Mouse (Mus musculus) naive thymus-derived CD4-positive, alpha-beta T cell, adult 5 months (primary cell): ENCODE results near the gene Olfr716. TPM values are rescaled to one million over a fixed set of nuclear protein-coding genes. Genes with fewer than 3 reads are reported as not detected.

Source experiments
- polyA plus RNA-seq: library from polyadenylated mRNA; unstranded; fragments of 100-300 nt; shearing (Covaris generic); gene quantifications from one replicate; pipeline ENCODE4 v1.2.1, GENCODE M21; 2017

The Olfr716 gene
- polyA plus RNA-seq, result not detected

GRCm38 (mm10) chr7:107138027-107138426, at the start of gene Olfr716:
TSS of gene Olfr716 (plus strand) at chr7:107138327.

GRCm38 (mm10) chr7:107092920-107093319, 45.2 kb upstream of the Olfr716 start, which contains the start of gene Olfr17:
TSS of gene Olfr17 (plus strand) at chr7:107093220.

GRCm38 (mm10) chr7:107110269-107110668, 27.9 kb upstream of the Olfr716 start, which contains the start of gene Olfr715b:
TSS of gene Olfr715b (minus strand) at chr7:107110369.

GRCm38 (mm10) chr7:107130983-107131382, 7.1 kb upstream of the Olfr716 start, which contains the start of gene Olfr715:
TSS of gene Olfr715 (minus strand) at chr7:107131083.

GRCm38 (mm10) chr7:107166690-107167089, 28.6 kb downstream of the Olfr716 start, which contains the start of gene Nlrp14:
TSS of gene Nlrp14 (plus strand) at chr7:107166990.

Other genes starting within 250 kb of the Olfr716 start
- not detected for gene Olfr707, start 237.1 kb upstream of the Olfr716 start, polyA plus RNA-seq
- not detected for gene Olfr1532-ps1, start 230.3 kb upstream of the Olfr716 start, polyA plus RNA-seq
- gene Olfr709-ps1, start 206.1 kb upstream of the Olfr716 start, polyA plus RNA-seq, result not detected
- gene Olfr710, start 190.0 kb upstream of the Olfr716 start, polyA plus RNA-seq, result not detected
- not detected for gene Olfr6, start 174.4 kb upstream of the Olfr716 start, polyA plus RNA-seq
- not detected for gene Olfr711, start 162.9 kb upstream of the Olfr716 start, polyA plus RNA-seq
- gene Olfr2, start 132.3 kb upstream of the Olfr716 start, polyA plus RNA-seq, result not detected
- not detected for gene Olfr713, start 107.2 kb upstream of the Olfr716 start, polyA plus RNA-seq
- gene Olfr714, start 67.3 kb upstream of the Olfr716 start, polyA plus RNA-seq, result not detected
- not detected for gene Olfr17, start 45.1 kb upstream of the Olfr716 start, polyA plus RNA-seq
- gene Olfr715b, start 28.0 kb upstream of the Olfr716 start, polyA plus RNA-seq, result 0.14 TPM
- not detected for gene Olfr715, start 7.2 kb upstream of the Olfr716 start, polyA plus RNA-seq
- gene Nlrp14, start 28.7 kb downstream of the Olfr716 start, polyA plus RNA-seq, result not detected
- not detected for gene Rbmxl2, start 71.1 kb downstream of the Olfr716 start, polyA plus RNA-seq
- not detected for gene Syt9, start 232.4 kb downstream of the Olfr716 start, polyA plus RNA-seq